Mouse (Mus musculus) urinary bladder, postnatal 36 days (tissue): ENCODE results near the gene St7.
A peak's percentile ranks its signal among the peaks of the same experiment; 100 is the strongest.

Experiments used
- DNase-seq, 2 experiments: peaks; one replicate each; pipeline ENCODE4 v3.0.0; 2022; ENCODE audit warnings: low spot score in 2 of 2, mixed read lengths in 1 of 2

The St7 gene

DNA sequence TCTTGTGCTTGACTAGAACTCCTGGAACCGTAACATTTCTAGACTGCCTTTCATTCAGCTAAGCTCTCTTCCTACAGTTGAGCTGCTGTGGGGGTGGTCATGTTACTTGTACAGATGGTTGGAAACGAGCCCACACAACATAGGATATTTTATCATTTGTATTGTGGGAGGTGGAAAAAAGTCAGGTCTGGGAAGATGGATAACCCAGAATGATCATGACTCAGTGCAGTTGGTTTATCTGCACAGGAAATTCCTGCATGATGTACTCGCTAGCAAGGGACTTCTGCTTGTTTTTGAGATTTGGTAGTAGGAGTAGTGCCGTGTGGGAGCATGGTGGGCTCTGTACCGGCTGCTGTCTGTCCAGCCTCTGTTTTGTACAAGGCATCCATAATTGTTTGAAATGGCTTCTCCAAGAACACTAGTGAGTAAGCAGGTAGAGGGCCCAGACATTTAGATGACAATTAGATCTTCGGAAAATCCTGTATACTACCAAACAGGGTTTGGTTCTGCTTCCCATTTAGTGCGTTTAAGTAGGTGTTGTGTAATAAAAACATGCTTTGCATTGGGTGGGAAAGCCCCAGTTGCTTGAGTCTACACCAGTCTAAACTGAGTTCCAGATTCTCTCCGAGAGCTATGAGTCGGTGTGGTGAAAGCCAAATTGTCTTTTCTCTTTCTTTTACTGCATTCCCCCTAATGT, 71.4 kb downstream of the St7 start:
- DNase-seq = no peak

DNA sequence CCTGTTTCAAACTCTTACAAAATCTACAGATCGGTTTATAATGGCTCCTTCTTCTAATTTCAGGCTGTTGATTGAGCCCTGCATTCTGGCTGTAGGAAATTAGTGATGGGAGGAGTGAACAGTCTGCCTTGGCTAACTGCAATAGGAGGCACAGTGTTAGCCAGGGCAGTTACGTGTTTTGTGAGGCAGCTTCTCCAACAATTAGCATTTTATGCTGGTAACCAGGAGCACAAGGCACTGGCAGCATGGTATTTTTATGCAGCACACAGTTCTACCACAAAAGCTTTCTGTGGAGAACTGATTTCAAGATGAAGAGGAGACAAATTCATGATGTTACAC, 71.9 kb downstream of the St7 start:
- no peak for DNase-seq

GRCm38 (mm10) chr6:17769972-17770644, 77.4 kb downstream of the St7 start:
- DNase-seq = no peak

DNA sequence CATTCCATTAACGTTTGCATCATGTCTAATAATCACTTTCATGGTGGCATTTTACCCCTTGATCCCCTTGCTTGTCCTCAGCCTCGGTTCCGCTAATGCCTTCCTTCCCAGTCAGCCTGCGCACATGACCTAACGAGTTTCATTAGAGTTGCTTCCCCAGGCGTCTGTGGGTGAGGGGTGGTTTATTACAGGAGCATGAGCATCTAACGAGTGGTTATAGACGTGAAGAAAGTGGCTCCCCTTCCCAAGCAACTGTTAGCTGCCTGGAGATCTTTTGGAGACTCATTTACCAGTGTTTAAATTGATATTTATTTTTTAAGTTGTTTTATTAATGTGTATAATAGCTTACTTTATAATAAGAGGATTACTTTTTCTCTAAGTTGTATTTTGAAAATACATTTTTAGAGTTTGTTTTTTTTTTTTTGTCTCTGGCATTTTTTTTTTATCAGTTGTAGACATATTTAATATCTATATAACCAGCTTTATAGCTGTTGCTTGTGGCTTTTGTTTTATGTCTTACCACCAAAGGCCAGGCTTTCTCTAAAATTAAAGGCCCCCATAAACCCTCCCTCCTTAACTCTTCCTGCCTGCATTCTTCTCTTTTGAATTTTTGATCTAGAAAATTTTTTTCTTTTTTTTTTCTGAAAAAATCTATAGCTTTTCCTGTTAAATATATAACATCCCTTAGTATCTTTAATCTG, 78.1 kb downstream of the St7 start:
- no peak for DNase-seq

DNA sequence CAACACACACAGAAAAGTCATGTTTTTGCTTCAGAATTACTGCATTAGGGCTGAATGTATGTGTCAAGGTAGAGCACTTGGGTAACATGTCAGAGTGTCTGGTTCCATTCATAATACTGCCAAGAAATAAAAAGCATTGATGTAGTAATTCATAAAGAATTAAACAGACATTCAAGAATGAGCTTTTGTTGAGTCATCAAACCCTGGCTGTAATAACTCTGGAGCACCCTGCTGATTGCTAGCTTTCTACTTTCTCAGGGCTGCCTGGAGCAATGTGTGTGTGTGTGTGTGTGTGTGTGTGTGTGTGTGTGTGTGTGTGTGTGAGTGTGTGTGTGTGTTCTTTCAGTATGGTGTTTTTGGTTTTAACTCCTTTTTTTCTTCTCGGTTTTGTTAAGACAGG, 78.7 kb downstream of the St7 start:
- no peak for DNase-seq

- no peak for DNase-seq
Measured at GRCm38 (mm10) chr6:17772514-17772913, 79.8 kb downstream of the St7 start.

- peak; percentile 15 to 28 for DNase-seq
Measured at GRCm38 (mm10) chr6:17776041-17776440, 83.3 kb downstream of the St7 start.

GRCm38 (mm10) chr6:17777018-17777799, 84.5 kb downstream of the St7 start:
- no peak for DNase-seq

DNA sequence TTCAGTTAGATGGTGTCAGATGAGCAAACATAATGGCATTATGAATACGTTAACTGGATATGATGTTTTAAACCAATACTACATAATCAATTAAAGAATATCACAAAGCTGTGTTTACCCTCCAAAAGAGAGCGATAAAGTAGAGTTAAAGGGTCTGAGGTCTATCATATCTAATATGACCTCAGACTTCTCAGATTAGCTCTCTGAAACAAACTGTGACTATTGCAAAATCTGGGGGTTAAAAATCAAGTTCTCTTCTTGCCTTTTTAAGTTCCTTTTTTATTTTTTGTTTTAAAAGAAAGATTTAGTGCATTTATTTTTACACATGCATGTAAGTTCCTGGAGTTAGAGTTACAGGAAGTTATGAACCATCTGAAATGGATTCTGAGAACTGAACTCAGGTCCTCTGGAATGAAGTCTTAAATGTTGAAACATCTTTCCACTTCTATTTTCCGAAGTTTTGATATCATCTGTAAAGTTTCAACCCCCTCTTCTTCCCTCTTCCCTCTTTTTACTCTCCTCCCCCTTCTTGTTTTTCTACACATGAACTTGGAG, 86.0 kb downstream of the St7 start:
- no peak for DNase-seq

DNA sequence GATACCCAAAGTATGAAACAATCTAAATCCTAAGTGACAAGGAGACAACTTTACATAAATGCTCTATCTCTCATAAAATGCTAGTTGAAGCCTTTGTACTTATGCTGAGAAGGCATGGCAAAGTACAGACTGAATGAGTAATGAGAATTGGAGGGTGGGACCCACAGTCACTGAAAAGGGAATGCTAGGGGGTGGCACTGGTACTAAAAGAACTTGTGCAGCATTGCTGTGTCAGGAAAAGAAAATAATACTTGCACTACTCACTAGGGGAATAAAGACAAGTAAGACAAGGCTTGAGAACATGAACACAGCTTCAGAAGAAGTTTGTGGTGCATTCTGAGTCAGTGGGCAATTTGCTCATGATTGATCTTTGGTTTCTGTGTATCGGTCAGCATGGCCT, 90.8 kb downstream of the St7 start:
- no peak for DNase-seq

DNA sequence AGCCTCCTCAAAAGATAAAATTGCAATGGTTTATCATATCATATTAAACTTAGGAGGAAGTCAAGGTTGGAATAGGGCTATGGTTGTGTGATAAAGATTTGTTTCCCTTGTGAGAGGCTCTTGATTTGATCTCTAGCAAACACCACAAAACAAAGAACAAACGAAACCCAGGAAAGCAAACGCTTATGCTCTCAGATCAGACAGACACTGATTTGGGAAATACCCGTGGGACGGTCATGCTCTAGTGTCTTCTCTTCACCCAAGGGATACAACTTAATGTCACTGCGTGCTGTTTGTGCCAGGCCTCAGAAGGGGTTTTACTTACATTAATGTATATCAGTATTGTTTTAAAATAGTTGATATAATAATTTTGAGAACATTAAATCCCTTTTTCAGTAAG, 91.8 kb downstream of the St7 start:
- no peak for DNase-seq

- DNase-seq = no peak
Measured at GRCm38 (mm10) chr6:17785248-17785647, 92.5 kb downstream of the St7 start.

- no peak for DNase-seq
Measured at GRCm38 (mm10) chr6:17787810-17788209, 95.1 kb downstream of the St7 start.

GRCm38 (mm10) chr6:17790251-17790650, 97.5 kb downstream of the St7 start:
- DNase-seq = no peak

DNA sequence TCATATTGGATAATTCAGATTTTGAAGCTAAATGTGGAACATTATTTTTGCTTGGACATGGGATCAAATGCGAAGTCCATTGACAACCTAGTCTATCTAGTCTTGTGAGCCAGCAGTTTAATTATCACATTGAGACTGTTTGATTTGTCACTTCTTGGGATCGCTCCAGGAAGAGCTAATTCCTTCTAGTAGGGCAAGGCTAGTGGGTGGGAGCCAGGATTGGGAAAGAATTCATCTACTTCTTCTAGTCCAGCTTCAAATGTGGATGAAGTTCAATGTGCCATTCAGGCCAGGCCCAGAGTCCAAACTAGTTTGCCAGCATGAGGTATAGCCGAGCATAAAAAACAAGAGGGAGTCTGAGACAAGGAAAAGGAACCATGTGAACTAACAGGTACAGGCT, 100.7 kb downstream of the St7 start:
- no peak for DNase-seq

DNA sequence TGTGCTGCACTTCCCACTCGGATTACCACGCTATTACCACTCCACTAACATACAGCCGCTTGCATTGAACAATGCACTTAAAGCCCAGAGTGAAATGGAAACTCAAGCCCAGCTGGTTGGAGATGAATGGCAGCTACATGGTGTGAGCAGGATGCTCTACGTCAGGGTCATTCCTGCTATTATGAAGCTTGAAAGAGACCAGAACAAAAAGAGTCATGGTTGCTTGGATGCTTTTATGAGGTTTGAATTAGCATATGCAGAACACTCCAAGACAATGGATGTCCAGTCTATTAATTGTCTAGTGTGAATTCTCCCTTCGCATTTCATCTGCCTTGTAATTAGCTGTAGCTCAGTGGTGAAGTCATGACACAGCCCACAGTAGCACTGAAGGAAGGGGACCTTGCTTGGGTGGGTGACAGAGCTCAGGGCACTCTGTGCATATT, 104.6 kb downstream of the St7 start:
- DNase-seq = no peak

- no peak for DNase-seq
Measured at GRCm38 (mm10) chr6:17800694-17801093, 108.0 kb downstream of the St7 start.

GRCm38 (mm10) chr6:17804468-17804867, 111.7 kb downstream of the St7 start:
- no peak for DNase-seq

- DNase-seq = no peak
Measured at GRCm38 (mm10) chr6:17806569-17806968, 113.8 kb downstream of the St7 start.

GRCm38 (mm10) chr6:17811063-17811462, 118.3 kb downstream of the St7 start:
- no peak for DNase-seq

- DNase-seq = no peak
Measured at GRCm38 (mm10) chr6:17811531-17811930, 118.8 kb downstream of the St7 start.

DNA sequence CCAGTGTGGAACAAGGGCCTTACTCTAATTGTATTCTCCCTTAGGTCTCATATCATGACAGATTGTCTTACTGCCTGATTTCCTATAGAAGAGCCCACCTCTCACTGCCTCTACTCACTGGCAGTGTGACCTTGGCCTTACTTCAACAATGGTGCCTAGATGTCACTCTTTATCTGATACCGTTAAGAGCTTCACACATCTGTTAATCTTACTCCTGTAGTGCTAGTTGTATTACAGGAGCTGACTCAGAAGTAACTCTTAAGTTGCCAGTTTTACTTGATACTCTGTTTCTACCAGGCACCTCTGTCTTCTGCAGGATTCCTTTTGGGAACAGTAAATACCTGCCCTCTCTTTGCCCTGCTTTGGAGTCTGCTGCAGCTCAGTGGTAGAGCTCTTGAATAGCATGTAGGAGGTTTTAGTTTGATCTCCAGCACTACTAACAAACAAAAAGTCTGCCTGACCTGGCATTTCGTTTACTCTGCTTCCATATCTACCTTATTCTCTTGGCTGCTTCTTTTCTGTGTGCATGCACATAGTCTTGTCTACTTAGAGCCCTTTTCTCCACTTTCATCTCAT, 121.4 kb downstream of the St7 start:
- DNase-seq = no peak
